Mouse (Mus musculus) heart, embryonic 13.5 days (tissue): ENCODE results near the gene 1700028P14Rik. TPM values are rescaled to one million over a fixed set of nuclear protein-coding genes. Genes with fewer than 3 reads are reported as not detected.
A peak's percentile ranks its signal among the peaks of the same experiment; 100 is the strongest.

Source experiments
- ATAC-seq: fragments of 200-750 bp; cut with Nextera tagmentation; 2 replicates; pipeline ENCODE4 v1.8.0; 2017; ENCODE audit warnings: moderate TSS enrichment; ENCODE audit not compliant: insufficient number of reproducible peaks, low FRiP score, low TSS enrichment; ENCODE audit errors: extremely low read depth
- H3K27ac ChIP-seq: fragments of 300-500 bp; sonication (generic); replicated peaks from 2 replicates; pipeline ENCODE4 v1.5.1; 2015; ENCODE audit warnings: moderate library complexity, mild to moderate bottlenecking, inconsistent platforms
- H3K27me3 ChIP-seq: fragments of 300-500 bp; sonication (generic); replicated peaks from 2 replicates; pipeline ENCODE4 v1.6.1; 2015; ENCODE audit warnings: mild to moderate bottlenecking, inconsistent platforms
- H3K36me3 ChIP-seq: fragments of 300-500 bp; sonication (generic); 2 replicates; pipeline ENCODE4 v1.6.1; 2015; ENCODE audit warnings: mild to moderate bottlenecking, inconsistent platforms
- H3K4me1 ChIP-seq: fragments of 300-500 bp; sonication (generic); 2 replicates; pipeline ENCODE4 v1.6.1; 2015; ENCODE audit warnings: inconsistent platforms
- H3K4me2 ChIP-seq: fragments of 300-500 bp; sonication (generic); 2 replicates; pipeline ENCODE4 v1.6.1; 2015; ENCODE audit warnings: inconsistent platforms, mild to moderate bottlenecking, moderate library complexity
- H3K4me3 ChIP-seq: fragments of 300-500 bp; sonication (generic); 2 replicates; pipeline ENCODE4 v1.5.1; 2015; ENCODE audit warnings: moderate library complexity, mild to moderate bottlenecking, inconsistent platforms
- H3K9ac ChIP-seq: fragments of 300-500 bp; sonication (generic); 2 replicates; pipeline ENCODE4 v1.6.1; 2015; ENCODE audit warnings: inconsistent platforms, mild to moderate bottlenecking, moderate library complexity
- H3K9me3 ChIP-seq: fragments of 300-500 bp; sonication (generic); 2 replicates; pipeline ENCODE4 v1.6.1; 2016; ENCODE audit warnings: inconsistent platforms
- WGBS: fragments of 180-500 bp; shearing (Covaris S2); methylation state at CpG from one replicate; pipeline ENCODE4 v1.1.7; 2015; ENCODE audit warnings: mixed read lengths; 5-methylcytosine and 5-hydroxymethylcytosine counted together
- polyA plus RNA-seq: library from polyadenylated mRNA; unstranded; fragments of >200 nt; fragmentation: Nextera tagmentation; extraction: Ambion mirVana; gene quantifications from 2 replicates; pipeline ENCODE4 v1.2.1, GENCODE M21; 2015

The 1700028P14Rik gene
- polyA plus RNA-seq, 1 experiment from 2014 or later = not detected

DNA sequence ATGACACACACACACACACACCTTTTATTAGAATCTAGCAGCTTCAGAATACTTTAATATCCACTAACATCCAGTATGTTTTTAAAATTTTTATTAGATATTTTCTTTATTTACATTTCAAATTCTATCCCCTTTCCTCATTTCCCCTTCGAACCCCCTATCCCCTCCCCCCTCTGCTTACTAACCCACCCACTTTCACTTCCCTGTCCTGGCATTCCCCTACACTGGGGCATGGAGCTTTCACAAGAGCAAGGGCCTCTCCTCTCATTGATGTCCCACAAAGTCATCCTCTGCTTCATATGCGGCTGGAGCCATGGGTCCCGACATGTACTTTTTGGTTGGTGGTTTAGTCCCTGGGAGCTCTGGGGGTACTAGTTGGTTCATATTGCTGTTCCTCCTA lies 116.9 kb downstream of the 1700028P14Rik start:
- no peak for ATAC-seq
- 80% methylated on average over 3 of the region's 3 CpGs for WGBS

DNA sequence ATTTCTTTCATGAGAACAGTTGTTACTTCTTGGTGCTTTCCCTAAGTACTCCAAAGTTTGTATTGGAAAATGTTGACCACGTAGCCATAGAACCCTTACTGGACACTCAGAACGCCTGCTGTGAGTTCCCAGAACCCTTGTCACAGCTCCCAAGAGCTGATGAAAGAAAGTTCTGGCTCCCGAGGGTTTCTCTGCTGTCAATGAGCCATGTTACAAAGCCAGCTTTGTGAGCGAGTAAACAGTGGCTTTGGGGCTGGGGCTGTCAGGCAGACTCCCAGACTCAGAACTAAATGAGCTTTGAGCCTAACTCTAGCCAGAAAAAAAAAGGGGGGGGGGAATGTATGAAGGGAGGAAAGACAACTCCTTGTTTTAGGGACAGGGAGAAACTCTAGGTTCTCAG lies 120.7 kb downstream of the 1700028P14Rik start:
- 41% methylated on average over 4 of the region's 4 CpGs for WGBS
- H3K36me3 ChIP-seq = no peaks in the 10 kb centered on the region
- no peak overlapping the region for H3K27ac ChIP-seq
- H3K4me3 ChIP-seq = no peak overlapping the region
- no peaks in the 10 kb centered on the region for H3K27me3 ChIP-seq
- no peaks in the 10 kb centered on the region for H3K9me3 ChIP-seq
- no peak for ATAC-seq
- H3K4me1 ChIP-seq = no peaks in the 10 kb centered on the region
- H3K4me2 ChIP-seq = no peak overlapping the region
- H3K9ac ChIP-seq = no peak overlapping the region

More for the DNA sequence above, 116.9 kb downstream of the 1700028P14Rik start:
- H3K36me3 ChIP-seq = no peaks in the 10 kb centered on the region
- H3K4me3 ChIP-seq = no peak overlapping the region
- no peaks in the 10 kb centered on the region for H3K27me3 ChIP-seq
- no peaks in the 10 kb centered on the region for H3K9me3 ChIP-seq
- no peak overlapping the region for H3K4me2 ChIP-seq
- H3K4me1 ChIP-seq = no peaks in the 10 kb centered on the region
- H3K27ac ChIP-seq = no peak overlapping the region
- no peak overlapping the region for H3K9ac ChIP-seq

DNA sequence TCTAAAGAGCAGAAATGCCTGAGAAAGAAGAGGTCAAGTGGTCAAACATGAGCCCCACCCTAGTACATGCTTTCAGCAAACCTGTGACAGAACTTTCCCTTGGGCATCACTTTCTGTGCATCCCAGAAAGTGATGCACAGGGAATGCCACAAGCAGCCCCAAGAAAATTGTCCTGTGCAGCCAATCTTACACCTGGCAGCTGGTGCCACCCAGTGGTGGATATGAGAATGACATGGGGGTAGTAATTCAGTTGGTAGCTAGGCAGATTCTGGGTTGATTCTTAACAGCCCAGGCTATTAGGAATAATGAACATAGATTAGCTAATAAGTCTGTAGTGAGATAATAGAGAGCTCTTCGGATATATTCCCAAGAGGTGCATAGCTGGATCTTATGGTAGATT lies 128.9 kb downstream of the 1700028P14Rik start:
- Histone ChIP-seq H3K27me3 (no peaks in the 10 kb centered on the region), H3K27ac (no peak overlapping the region), H3K9me3 (0 out of 2 replicates have a peak, but pooled peaks cover 5% of the 10 kb centered on the region), H3K4me1 (peaks cover 13% of the 10 kb centered on the region), H3K4me3 (no peak overlapping the region), H3K9ac (no peak overlapping the region), H3K36me3 (no peaks in the 10 kb centered on the region), H3K4me2 (no peak overlapping the region)
- ATAC-seq = no peak
- 10% methylated on average over 1 of the region's 1 CpGs for WGBS

DNA sequence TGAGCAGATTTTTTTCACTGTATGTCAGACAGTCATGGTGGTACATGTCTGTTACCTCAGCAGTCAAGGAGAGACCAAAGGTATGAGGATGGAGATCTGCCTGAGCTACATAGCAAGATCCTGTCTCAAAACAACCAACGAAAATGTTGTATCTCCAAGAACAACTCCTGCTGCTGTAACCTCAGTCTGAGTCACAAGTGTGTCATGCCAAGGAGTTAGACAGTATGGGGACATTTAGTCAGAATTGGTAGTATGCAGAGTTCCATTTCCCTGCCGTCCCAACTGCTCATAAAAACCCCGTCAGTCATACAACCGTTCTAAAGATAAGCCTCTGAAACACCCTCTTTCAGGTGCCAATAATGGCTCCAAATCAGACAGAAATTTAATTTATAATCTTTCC lies 130.8 kb downstream of the 1700028P14Rik start:
- no peak for ATAC-seq
- Histone ChIP-seq H3K4me3 (no peak overlapping the region), H3K27ac (no peak overlapping the region), H3K9me3 (0 out of 2 replicates have a peak, but pooled peaks cover 5% of the 10 kb centered on the region), H3K4me1 (peaks cover 13% of the 10 kb centered on the region), H3K27me3 (no peaks in the 10 kb centered on the region), H3K4me2 (no peak overlapping the region), H3K9ac (no peak overlapping the region), H3K36me3 (no peaks in the 10 kb centered on the region)
- 73% methylated on average over 4 of the region's 4 CpGs for WGBS

DNA sequence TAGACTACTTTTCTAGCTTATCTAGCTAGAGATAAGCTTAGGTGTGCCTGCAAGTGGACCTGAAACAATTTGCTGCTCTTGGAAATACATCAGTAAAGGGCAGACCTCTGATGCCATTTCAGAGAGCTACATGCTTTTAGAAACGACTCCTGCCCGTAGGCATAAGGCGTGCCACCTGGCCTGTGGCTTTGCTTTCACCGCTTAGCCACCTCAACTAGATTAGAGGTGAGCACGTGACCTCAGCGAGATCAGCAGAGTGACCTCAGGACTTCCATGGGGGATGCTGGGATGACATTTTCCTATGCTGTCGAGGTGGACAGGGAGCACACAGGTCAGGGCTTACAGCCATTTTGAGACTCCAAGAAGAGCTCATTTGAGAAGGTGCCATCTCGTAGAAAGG lies 131.5 kb downstream of the 1700028P14Rik start:
- WGBS = 56% methylated on average over 8 of the region's 8 CpGs
- Histone ChIP-seq H3K9ac (no peak overlapping the region), H3K9me3 (no peaks in the 10 kb centered on the region), H3K4me1 (peaks cover 13% of the 10 kb centered on the region), H3K4me2 (peak overlapping the region; percentile 38), H3K27ac (peak overlapping the region; percentile 65), H3K4me3 (no peak overlapping the region), H3K36me3 (no peaks in the 10 kb centered on the region), H3K27me3 (no peaks in the 10 kb centered on the region)
- ATAC-seq = no peak

DNA sequence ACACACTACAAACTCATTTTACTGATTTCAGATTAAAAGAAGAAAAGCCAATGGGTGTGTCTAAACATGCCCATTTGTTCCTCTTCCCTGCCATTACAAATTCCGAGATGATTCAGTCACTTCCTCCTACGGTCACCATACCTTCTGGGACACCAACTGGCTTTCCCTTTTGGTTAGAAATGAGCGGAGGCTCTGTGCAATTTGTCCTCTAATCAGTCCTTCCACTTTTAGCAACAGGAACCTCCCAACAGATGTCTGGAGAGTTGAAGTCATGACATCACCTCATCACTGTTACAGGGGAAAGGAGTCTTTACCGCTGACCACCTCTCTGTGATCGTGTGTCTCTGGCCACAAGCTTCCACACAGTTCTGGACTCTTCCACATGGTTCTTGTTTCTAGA lies 132.0 kb downstream of the 1700028P14Rik start:
- no peak for ATAC-seq
- 13% methylated on average over 5 of the region's 5 CpGs for WGBS

DNA sequence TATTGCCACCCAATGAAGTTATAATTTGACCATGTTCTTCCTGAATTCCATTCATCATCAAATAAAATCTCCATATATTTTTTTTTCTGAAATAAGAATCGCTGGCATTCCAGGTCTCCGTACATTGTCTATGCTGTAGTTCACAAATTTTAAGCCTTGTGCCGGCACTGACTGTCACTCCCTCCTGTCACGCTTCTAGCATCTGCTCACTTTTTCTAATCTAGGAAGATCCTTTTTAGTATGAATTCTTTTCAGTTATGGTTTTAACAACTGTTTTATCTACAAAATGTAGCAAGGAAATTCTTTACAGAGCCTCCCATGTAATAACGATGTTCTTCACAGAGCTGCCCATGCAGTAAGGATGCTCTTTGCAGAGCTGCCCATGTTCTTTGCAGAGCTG lies 134.1 kb downstream of the 1700028P14Rik start:
- no peak overlapping the region for H3K4me2 ChIP-seq
- H3K36me3 ChIP-seq = no peaks in the 10 kb centered on the region
- no peaks in the 10 kb centered on the region for H3K27me3 ChIP-seq
- H3K9ac ChIP-seq = no peak overlapping the region
- 84% methylated on average over 5 of the region's 5 CpGs for WGBS
- H3K4me3 ChIP-seq = no peak overlapping the region
- H3K9me3 ChIP-seq = no peaks in the 10 kb centered on the region
- no peak overlapping the region for H3K27ac ChIP-seq
- no peak for ATAC-seq
- peaks cover 13% of the 10 kb centered on the region for H3K4me1 ChIP-seq

More for the DNA sequence above, 132.0 kb downstream of the 1700028P14Rik start:
- Histone ChIP-seq H3K36me3 (no peaks in the 10 kb centered on the region), H3K9ac (no peak overlapping the region), H3K27me3 (no peaks in the 10 kb centered on the region), H3K4me2 (peak overlapping the region; percentile 38), H3K4me3 (no peak overlapping the region), H3K9me3 (no peaks in the 10 kb centered on the region), H3K4me1 (peaks cover 13% of the 10 kb centered on the region), H3K27ac (peak overlapping the region; percentile 65)

DNA sequence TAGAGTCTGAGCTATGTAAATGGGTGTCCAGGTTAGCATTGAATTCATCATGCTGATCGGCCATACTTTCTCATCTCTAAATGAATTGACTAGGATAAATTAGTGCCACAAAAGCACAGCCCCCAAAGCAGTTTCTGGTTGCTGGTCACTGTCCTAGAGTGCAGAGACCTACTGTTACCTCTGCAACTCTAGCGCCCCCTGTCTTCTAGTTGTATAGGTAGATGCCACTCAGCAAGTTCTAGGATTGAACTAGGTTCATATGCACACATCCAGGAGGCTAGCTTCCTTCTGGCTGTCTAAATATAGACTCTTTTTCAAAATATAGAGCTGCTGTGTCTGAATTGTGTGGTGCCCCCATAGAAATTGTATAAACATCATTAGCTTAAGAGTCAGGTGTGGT lies 141.3 kb downstream of the 1700028P14Rik start:
- no peak overlapping the region for H3K4me3 ChIP-seq
- H3K9me3 ChIP-seq = no peaks in the 10 kb centered on the region
- no peak overlapping the region for H3K9ac ChIP-seq
- no peak overlapping the region for H3K4me2 ChIP-seq
- peaks cover 10% of the 10 kb centered on the region for H3K4me1 ChIP-seq
- 40% methylated on average over 2 of the region's 2 CpGs for WGBS
- no peaks in the 10 kb centered on the region for H3K27me3 ChIP-seq
- H3K36me3 ChIP-seq = no peaks in the 10 kb centered on the region
- ATAC-seq = no peak
- H3K27ac ChIP-seq = no peak overlapping the region

Other genes with a start within 250 kb of the 1700028P14Rik start
- 1.1 and 1.3 TPM in 2 replicates for gene Mamdc2, start 204.4 kb downstream of the 1700028P14Rik start, polyA plus RNA-seq
- gene Ptar1, start 34.6 kb upstream of the 1700028P14Rik start, polyA plus RNA-seq = 3.9 and 4.1 TPM in 2 replicates
- 0.23 and 0.33 TPM in 2 replicates for gene Apba1, start 106.1 kb upstream of the 1700028P14Rik start, polyA plus RNA-seq